Mouse (Mus musculus) retina, embryonic 14.5 days (tissue): ENCODE results near the gene Proser3.
A peak's percentile ranks its signal among the peaks of the same experiment; 100 is the strongest.

ENCODE experiments used
- DNase-seq: peaks from one replicate; pipeline ENCODE4 v3.0.0-alpha.2; 2015; ENCODE audit warnings: low spot score

Proser3 gene

GRCm38 (mm10) chr7:30579950-30580349 is 27.9 kb upstream of the Proser3 start:
- DNase-seq: no peak

- DNase-seq: no peak
These were observed 20.9 kb upstream of the Proser3 start for GRCm38 (mm10) chr7:30572969-30573368.

- no peak for DNase-seq
These were observed 20.3 kb upstream of the Proser3 start for GRCm38 (mm10) chr7:30572389-30572788.

GRCm38 (mm10) chr7:30567555-30567954 is 15.5 kb upstream of the Proser3 start:
- no peak for DNase-seq

GRCm38 (mm10) chr7:30566033-30566432 is 13.9 kb upstream of the Proser3 start:
- no peak for DNase-seq

- DNase-seq: no peak
These were observed 13.0 kb upstream of the Proser3 start, which contains the start of gene Igflr1 for GRCm38 (mm10) chr7:30564970-30565571. Gene Igflr1 (plus strand): TSS chr7:30565427.

GRCm38 (mm10) chr7:30563906-30564280 is 11.8 kb upstream of the Proser3 start:
- DNase-seq: no peak

- peak; percentile 99 for DNase-seq
These were observed 11.2 kb upstream of the Proser3 start, which contains the start of the genes U2af1l4, Gm49396 and Psenen for GRCm38 (mm10) chr7:30563117-30563905. Gene U2af1l4 (plus strand): TSS chr7:30563301. Gene Gm49396 (plus strand): TSS chr7:30563344. Gene Psenen (minus strand): TSS chr7:30563627.

GRCm38 (mm10) chr7:30562526-30563116 is 10.5 kb upstream of the Proser3 start:
- no peak for DNase-seq

- peak; percentile 13 for DNase-seq
These were observed 8.2 kb upstream of the Proser3 start for GRCm38 (mm10) chr7:30560296-30560695.

- peak; percentile 97 for DNase-seq
These were observed 7.4 kb upstream of the Proser3 start, which contains the start of gene Lin37 for GRCm38 (mm10) chr7:30559443-30559954. Gene Lin37 (minus strand): TSS chr7:30559838.

GRCm38 (mm10) chr7:30558656-30559442 is 6.8 kb upstream of the Proser3 start:
- no peak for DNase-seq

- no peak for DNase-seq
These were observed 5.9 kb upstream of the Proser3 start for GRCm38 (mm10) chr7:30557901-30558514.

- peak; percentile 43 for DNase-seq
These were observed 4.9 kb upstream of the Proser3 start for GRCm38 (mm10) chr7:30556894-30557536.

- no peak for DNase-seq
These were observed 1.9 kb upstream of the Proser3 start for GRCm38 (mm10) chr7:30553810-30554584.

- peak; percentile 20 for DNase-seq
These were observed 1.0 kb upstream of the Proser3 start for GRCm38 (mm10) chr7:30553021-30553589.

GRCm38 (mm10) chr7:30551445-30552101 is 526 bp downstream of the Proser3 start:
- peak; percentile 82 for DNase-seq

- no peak for DNase-seq
These were observed 1.5 kb downstream of the Proser3 start for GRCm38 (mm10) chr7:30550603-30551002.

- no peak for DNase-seq
These were observed 2.2 kb downstream of the Proser3 start for GRCm38 (mm10) chr7:30549880-30550279.
